Mouse (Mus musculus) MEL (cell line): Measurements from ENCODE around the gene Tcte2. TPM values are rescaled to one million over a fixed set of nuclear protein-coding genes. Genes with fewer than 3 reads are reported as not detected.

ENCODE experiments used
- DNase-seq: peaks from one replicate; pipeline ENCODE4 v3.0.0; 2011; ENCODE audit warnings: low read depth, low spot score
- H3K27ac ChIP-seq: 2 replicates; pipeline ENCODE4 v1.5.1; 2012; ENCODE audit warnings: low read depth, mild to moderate bottlenecking, control low read depth, low read length, moderate library complexity; ENCODE audit not compliant: control insufficient read depth
- H3K27me3 ChIP-seq, 2 experiments: fragments of 150-350 bp in 1 of 2; sonication (generic) in 1 of 2; 2 replicates each; pipeline ENCODE4 v1.6.1; 2012; ENCODE audit warnings: low read length in 2 of 2, mild to moderate bottlenecking in 2 of 2, improper control_type of control experiment in 1 of 2, moderate library complexity in 1 of 2; ENCODE audit not compliant: insufficient read depth in 2 of 2, control insufficient read depth in 1 of 2
- H3K36me3 ChIP-seq, 2 experiments: 2 replicates each; pipeline ENCODE4 v1.6.1; 2012 to 2014; ENCODE audit warnings: low read length in 2 of 2, improper control_type of control experiment in 1 of 2, inconsistent platforms in 1 of 2, mild to moderate bottlenecking in 1 of 2; ENCODE audit not compliant: insufficient read depth in 2 of 2, control insufficient read depth in 1 of 2
- H3K4me1 ChIP-seq, 2 experiments: fragments of 150-350 bp in 1 of 2; sonication (generic) in 1 of 2; 2 replicates each; pipeline ENCODE4 v1.6.1; 2012; ENCODE audit warnings: low read length in 2 of 2, improper control_type of control experiment in 1 of 2, mild to moderate bottlenecking in 1 of 2; ENCODE audit not compliant: insufficient read depth in 2 of 2, control insufficient read depth in 1 of 2
- H3K4me3 ChIP-seq, 2 experiments: fragments of 150-350 bp in 1 of 2; sonication (generic) in 1 of 2; 2 replicates each; pipeline ENCODE4 v1.5.1; 2012; ENCODE audit warnings: low read depth in 2 of 2, low read length in 2 of 2, mild to moderate bottlenecking in 2 of 2, moderate library complexity in 2 of 2, control low read depth in 1 of 2, improper control_type of control experiment in 1 of 2; ENCODE audit not compliant: control insufficient read depth in 1 of 2, insufficient read depth in 1 of 2
- H3K79me2 ChIP-seq: 2 replicates; pipeline ENCODE4 v1.6.1; 2012; ENCODE audit warnings: mild to moderate bottlenecking, low read length, moderate library complexity; ENCODE audit not compliant: control insufficient read depth, poor library complexity, insufficient read depth
- H3K9ac ChIP-seq: 2 replicates; pipeline ENCODE4 v1.6.1; 2012; ENCODE audit warnings: low read depth, mild to moderate bottlenecking, control low read depth, low read length, moderate library complexity; ENCODE audit not compliant: control insufficient read depth, poor library complexity, severe bottlenecking
- H3K9me3 ChIP-seq: fragments of 150-350 bp; sonication (generic); replicated peaks from 2 replicates; pipeline ENCODE4 v1.6.1; 2012; ENCODE audit warnings: mild to moderate bottlenecking, low read length, improper control_type of control experiment, moderate library complexity; ENCODE audit not compliant: insufficient read depth
- CHD2 ChIP-seq: IDR thresholded peaks from 2 replicates; pipeline ENCODE4 v1.6.1; 2011; ENCODE audit warnings: low read length, improper control_type of control experiment
- CTCF ChIP-seq, 3 experiments: IDR thresholded peaks in 2 of 3; conservative IDR thresholded peaks in 1 of 3; 2 replicates each; pipeline ENCODE4 v1.5.1; 2011 to 2012; ENCODE audit warnings: low read length in 3 of 3, low read depth in 2 of 3, mild to moderate bottlenecking in 2 of 3, improper control_type of control experiment in 1 of 3, inconsistent platforms in 1 of 3, mixed read lengths in 1 of 3, moderate library complexity in 1 of 3; ENCODE audit not compliant: control insufficient read depth in 1 of 3, insufficient read depth in 1 of 3, poor library complexity in 1 of 3, severe bottlenecking in 1 of 3
- E2F4 ChIP-seq: IDR thresholded peaks from 2 replicates; pipeline ENCODE4 v1.6.1; 2011; ENCODE audit warnings: low read depth, low read length, improper control_type of control experiment, borderline replicate concordance
- ETS1 ChIP-seq: IDR thresholded peaks from 2 replicates; pipeline ENCODE4 v1.6.1; 2012; ENCODE audit warnings: low read depth, mild to moderate bottlenecking, inconsistent platforms, low read length, improper control_type of control experiment, moderate library complexity
- GABPA ChIP-seq: IDR thresholded peaks from 2 replicates; pipeline ENCODE4 v1.6.1; 2012; ENCODE audit warnings: low read depth, mild to moderate bottlenecking, inconsistent platforms, low read length, improper control_type of control experiment, moderate library complexity
- GATA1 ChIP-seq: IDR thresholded peaks from 2 replicates; pipeline ENCODE4 v1.6.1; 2011; ENCODE audit warnings: low read depth, low read length, improper control_type of control experiment
- MEF2A ChIP-seq: IDR thresholded peaks from 2 replicates; pipeline ENCODE4 v1.6.1; 2014; ENCODE audit warnings: low read depth, mild to moderate bottlenecking, inconsistent platforms, low read length, improper control_type of control experiment; ENCODE audit not compliant: poor library complexity, insufficient replicate concordance, severe bottlenecking; ENCODE audit errors: extremely low read depth
- MYB ChIP-seq: IDR thresholded peaks from 2 replicates; pipeline ENCODE4 v1.6.1; 2011; ENCODE audit warnings: mild to moderate bottlenecking, low read depth, low read length, improper control_type of control experiment
- MYC ChIP-seq: IDR thresholded peaks from 2 replicates; pipeline ENCODE4 v1.6.1; 2011; ENCODE audit warnings: low read depth, mild to moderate bottlenecking, low read length, improper control_type of control experiment, moderate library complexity
- NELFE ChIP-seq: IDR thresholded peaks from 2 replicates; pipeline ENCODE4 v1.6.1; 2011; ENCODE audit warnings: low read depth, low read length, improper control_type of control experiment
- POLR2AphosphoS5 ChIP-seq: IDR thresholded peaks from 2 replicates; pipeline ENCODE4 v1.6.1; 2012; ENCODE audit warnings: low read depth, borderline replicate concordance, mild to moderate bottlenecking, inconsistent platforms, low read length, moderate library complexity, mixed read lengths
- RAD21 ChIP-seq: IDR thresholded peaks from 2 replicates; pipeline ENCODE4 v1.6.1; 2011; ENCODE audit warnings: mild to moderate bottlenecking, low read depth, low read length, improper control_type of control experiment
- SIN3A ChIP-seq: IDR thresholded peaks from 2 replicates; pipeline ENCODE4 v1.6.1; 2012; ENCODE audit warnings: low read length, improper control_type of control experiment, inconsistent platforms
- TAL1 ChIP-seq: IDR thresholded peaks from 2 replicates; pipeline ENCODE4 v1.6.1; 2012; ENCODE audit warnings: mild to moderate bottlenecking, inconsistent platforms, low read length, moderate library complexity, mixed read lengths
- TBP ChIP-seq: IDR thresholded peaks from 2 replicates; pipeline ENCODE4 v1.8.0; 2011; ENCODE audit warnings: low read depth, low read length, improper control_type of control experiment
- ZC3H11A ChIP-seq: IDR thresholded peaks from 2 replicates; pipeline ENCODE4 v1.6.1; 2012; ENCODE audit warnings: low read depth, mild to moderate bottlenecking, inconsistent platforms, low read length, improper control_type of control experiment
- ZMIZ1 ChIP-seq: IDR thresholded peaks from 2 replicates; pipeline ENCODE4 v1.6.1; 2012; ENCODE audit warnings: low read depth, mild to moderate bottlenecking, inconsistent platforms, low read length, improper control_type of control experiment, moderate library complexity
- ZNF384 ChIP-seq: IDR thresholded peaks from 2 replicates; pipeline ENCODE4 v1.6.1; 2012; ENCODE audit warnings: low read depth, mild to moderate bottlenecking, inconsistent platforms, low read length, improper control_type of control experiment
- polyA plus RNA-seq, 2 experiments: library from polyadenylated mRNA; stranded (reverse) in 1 of 2; unstranded in 1 of 2; fragments of >175 nt in 1 of 2; fragments of >200 nt in 1 of 2; gene quantifications; 2 replicates each; pipeline versions ENCODE4 v1.2.1 to v1.2.4; 2012; ENCODE audit warnings: low replicate concordance in 2 of 2, low read depth in 1 of 2; ENCODE audit not compliant: insufficient read length in 2 of 2, insufficient read depth in 1 of 2, missing spikeins in 1 of 2
- total RNA-seq: library from RNA; depleted of rRNA; stranded (reverse); fragments of 300-350 nt; gene quantifications from 2 replicates; pipeline ENCODE4 v1.2.3, GENCODE M21; 2012

Gene Tcte2
- total and polyA plus RNA-seq, 3 experiments: not detected

DNA sequence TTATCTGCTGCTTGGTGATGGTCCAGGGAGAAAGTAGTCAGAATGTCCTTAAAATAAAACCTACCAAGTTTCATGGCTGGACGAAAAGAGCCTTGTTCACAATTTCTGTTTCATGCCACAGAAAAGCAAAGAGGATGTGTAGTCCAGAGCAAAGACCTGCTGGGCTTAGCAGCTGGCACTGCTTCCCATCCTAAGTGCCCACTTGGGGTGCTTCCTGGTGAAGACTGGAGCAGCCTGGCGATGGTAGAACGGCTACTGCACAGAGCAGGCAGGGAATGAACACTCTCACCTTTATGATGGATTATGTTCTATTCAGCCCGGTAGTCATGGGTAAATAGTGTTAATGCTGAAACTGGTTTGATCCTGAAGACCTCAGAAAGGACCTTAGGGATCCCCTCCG lies 27.7 kb downstream of the Tcte2 start:
- Histone ChIP-seq H3K79me2 (no peaks in the 10 kb centered on the region), H3K36me3 (no peaks in the 10 kb centered on the region), H3K27me3 (no peaks in the 10 kb centered on the region), H3K27ac (no peak overlapping the region), H3K9me3 (no peaks in the 10 kb centered on the region), H3K4me1 (no peaks in the 10 kb centered on the region), H3K9ac (no peak overlapping the region), H3K4me3 (no peak overlapping the region)
- no peak for TF ChIP-seq ETS1
- TF ChIP-seq TAL1: no peak
- TF ChIP-seq GABPA: no peak
- no peak for TF ChIP-seq ZMIZ1
- TF ChIP-seq GATA1: no peak
- no peak for TF ChIP-seq CTCF (IDR thresholded peaks at IDR 0.05 in 2 of 3, conservative IDR thresholded peaks at IDR 0.05 in 1 of 3; ENCODE audit: control insufficient read depth in 1 of 3, insufficient read depth in 1 of 3, low read depth in 2 of 3, low read length in 3 of 3, poor library complexity in 1 of 3, severe bottlenecking in 1 of 3)
- TF ChIP-seq MYC: no peak
- TF ChIP-seq TBP: no peak
- TF ChIP-seq SIN3A: no peak
- TF ChIP-seq RAD21: no peak
- TF ChIP-seq MEF2A: no peak
- TF ChIP-seq MYB: no peak
- TF ChIP-seq NELFE: no peak
- no peak for TF ChIP-seq E2F4
- no peak for TF ChIP-seq ZC3H11A
- no peak for TF ChIP-seq POLR2AphosphoS5
- no peak for TF ChIP-seq ZNF384
- DNase-seq: no peak

DNA sequence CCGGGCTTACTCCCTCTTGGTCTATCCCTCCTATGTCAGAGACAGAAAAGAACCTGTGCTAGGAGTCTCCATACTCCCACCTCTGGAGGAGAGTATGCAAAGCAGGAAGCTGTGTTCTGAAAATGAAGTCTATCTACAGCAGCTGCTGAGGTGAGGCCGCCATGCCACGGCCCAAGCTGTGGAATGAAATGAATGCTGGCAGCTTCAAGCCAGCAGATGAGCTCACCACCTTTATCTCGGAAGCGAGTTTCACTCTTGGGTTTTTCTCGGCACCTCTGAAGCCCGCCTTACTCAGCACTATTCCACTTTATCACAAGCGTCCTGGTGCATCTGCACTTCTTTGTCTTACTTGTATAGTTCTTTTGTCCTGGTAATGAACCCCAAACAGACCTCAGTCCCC lies 28.9 kb downstream of the Tcte2 start:
- H3K4me1 ChIP-seq: no peaks in the 10 kb centered on the region
- no peaks in the 10 kb centered on the region for H3K79me2 ChIP-seq
- no peak overlapping the region for H3K4me3 ChIP-seq
- H3K9ac ChIP-seq: no peak overlapping the region
- no peaks in the 10 kb centered on the region for H3K9me3 ChIP-seq
- H3K27ac ChIP-seq: no peak overlapping the region
- H3K36me3 ChIP-seq: no peaks in the 10 kb centered on the region
- no peaks in the 10 kb centered on the region for H3K27me3 ChIP-seq
- no peak for TF ChIP-seq ZC3H11A
- no peak for TF ChIP-seq CHD2
- DNase-seq: no peak
